Mouse (Mus musculus) myocyte (in vitro differentiated cells): ENCODE measurements around the gene Ror2. TPM values are rescaled to one million over a fixed set of nuclear protein-coding genes. Genes with fewer than 3 reads are reported as not detected.

Experiments
- H3K27me3 ChIP-seq: one replicate; pipeline ENCODE4 v1.6.1; 2011; ENCODE audit not compliant: control insufficient read depth, insufficient read depth, insufficient read length
- H3K36me3 ChIP-seq: one replicate; pipeline ENCODE4 v1.6.1; 2011; ENCODE audit not compliant: control insufficient read depth, insufficient read depth
- H3K4me2 ChIP-seq: one replicate; pipeline ENCODE4 v1.6.1; 2011; ENCODE audit warnings: low read depth, control low read depth
- H3K4me3 ChIP-seq: one replicate; pipeline ENCODE4 v1.5.1; 2011; ENCODE audit warnings: mild to moderate bottlenecking, control low read depth, moderate library complexity
- H3K79me2 ChIP-seq: one replicate; pipeline ENCODE4 v1.6.1; 2011; ENCODE audit not compliant: control insufficient read depth, insufficient read depth
- H3ac ChIP-seq: one replicate; pipeline ENCODE4 v1.6.1; 2011; ENCODE audit not compliant: control insufficient read depth, insufficient read length
- CEBPB ChIP-seq: IDR thresholded peaks from 2 replicates; pipeline ENCODE4 v1.6.1; 2011; ENCODE audit warnings: mild to moderate bottlenecking, moderate library complexity; ENCODE audit not compliant: poor library complexity, insufficient read depth, severe bottlenecking
- E2F4 ChIP-seq: IDR thresholded peaks from one replicate; pipeline ENCODE4 v1.6.1; 2011; ENCODE audit warnings: mild to moderate bottlenecking, control low read depth, moderate library complexity; ENCODE audit not compliant: insufficient read depth
- MAX ChIP-seq: IDR thresholded peaks from one replicate; pipeline ENCODE4 v1.6.1; 2011; ENCODE audit warnings: low read depth, mild to moderate bottlenecking, control low read depth
- MYOD1 ChIP-seq, 3 experiments: IDR thresholded peaks; one replicate each; pipeline ENCODE4 v1.6.1; 2011; ENCODE audit warnings: control low read depth in 2 of 3, low read depth in 2 of 3, mild to moderate bottlenecking in 2 of 3, moderate library complexity in 1 of 3; ENCODE audit not compliant: insufficient read length in 2 of 3, control insufficient read depth in 1 of 3
- MYOG ChIP-seq, 3 experiments: IDR thresholded peaks; one replicate each; pipeline ENCODE4 v1.6.1; 2011; ENCODE audit warnings: control low read depth in 2 of 3, low read depth in 2 of 3, mild to moderate bottlenecking in 2 of 3; ENCODE audit not compliant: insufficient read length in 2 of 3, control insufficient read depth in 1 of 3, insufficient read depth in 1 of 3
- POLR2A ChIP-seq: IDR thresholded peaks from one replicate; pipeline ENCODE4 v1.6.1; 2011; ENCODE audit warnings: low read depth, mild to moderate bottlenecking, control low read depth, moderate library complexity; ENCODE audit not compliant: insufficient read length
- POLR2AphosphoS2 ChIP-seq: IDR thresholded peaks from one replicate; pipeline ENCODE4 v1.6.1; 2011; ENCODE audit warnings: low read depth, control low read depth; ENCODE audit not compliant: insufficient read length
- REST ChIP-seq: IDR thresholded peaks from one replicate; pipeline ENCODE4 v1.6.1; 2011; ENCODE audit warnings: mild to moderate bottlenecking, control low read depth, moderate library complexity; ENCODE audit not compliant: insufficient read depth, insufficient read length
- SRF ChIP-seq: IDR thresholded peaks from one replicate; pipeline ENCODE4 v1.6.1; 2011; ENCODE audit warnings: low read depth; ENCODE audit not compliant: control insufficient read depth, insufficient read length
- TCF12 ChIP-seq: IDR thresholded peaks from one replicate; pipeline ENCODE4 v1.6.1; 2011; ENCODE audit warnings: mild to moderate bottlenecking, control low read depth; ENCODE audit not compliant: poor library complexity, insufficient read depth, severe bottlenecking
- TCF3 ChIP-seq: IDR thresholded peaks from one replicate; pipeline ENCODE4 v1.6.1; 2011; ENCODE audit warnings: low read depth, control low read depth; ENCODE audit not compliant: insufficient read length
- USF1 ChIP-seq: IDR thresholded peaks from one replicate; pipeline ENCODE4 v1.6.1; 2011; ENCODE audit warnings: low read depth, mild to moderate bottlenecking, control low read depth, moderate library complexity
- polyA plus RNA-seq: library from polyadenylated mRNA; unstranded; fragments of >200 nt; fragmentation: generic; extraction: Trizol; gene quantifications from one replicate; pipeline ENCODE4 v1.2.1, GENCODE M21; 2012; ENCODE audit warnings: missing spikeins

Gene Ror2
- polyA plus RNA-seq, 1 experiment: 0.12 TPM

GRCm38 (mm10) chr13:53217396-53217975 lies 68.4 kb downstream of the Ror2 start:
- H3K4me2 ChIP-seq: no peak overlapping the region
- no peak overlapping the region for H3K4me3 ChIP-seq
- no peaks in the 10 kb centered on the region for H3K36me3 ChIP-seq
- H3K27me3 ChIP-seq: peaks cover 15% of the 10 kb centered on the region
- no peaks in the 10 kb centered on the region for H3K79me2 ChIP-seq
- no peak overlapping the region for H3ac ChIP-seq
- no peak for TF ChIP-seq MYOG (IDR thresholded peaks at IDR 0.05; ENCODE audit: control insufficient read depth in 1 of 3, insufficient read depth in 1 of 3, insufficient read length in 2 of 3, low read depth in 2 of 3)
- TF ChIP-seq POLR2A: no peak
- TF ChIP-seq MYOD1 (IDR thresholded peaks at IDR 0.05; ENCODE audit: control insufficient read depth in 1 of 3, insufficient read length in 2 of 3, low read depth in 2 of 3): no peak
- TF ChIP-seq TCF3: no peak
- TF ChIP-seq E2F4: no peak
- no peak for TF ChIP-seq POLR2AphosphoS2
- no peak for TF ChIP-seq TCF12
- no peak for TF ChIP-seq CEBPB
- no peak for TF ChIP-seq REST
- no peak for TF ChIP-seq MAX
- TF ChIP-seq SRF: no peak
- TF ChIP-seq USF1: no peak

GRCm38 (mm10) chr13:53211971-53212733 lies 73.8 kb downstream of the Ror2 start:
- Histone ChIP-seq H3K36me3 (no peaks in the 10 kb centered on the region), H3ac (no peak overlapping the region), H3K4me2 (no peak overlapping the region), H3K79me2 (no peaks in the 10 kb centered on the region), H3K4me3 (no peak overlapping the region), H3K27me3 (peaks cover 11% of the 10 kb centered on the region)
- no peak for TF ChIP-seq MAX
- TF ChIP-seq POLR2A: no peak
- TF ChIP-seq POLR2AphosphoS2: no peak
- no peak for TF ChIP-seq MYOD1 (IDR thresholded peaks at IDR 0.05; ENCODE audit: control insufficient read depth in 1 of 3, insufficient read length in 2 of 3, low read depth in 2 of 3)
- no peak for TF ChIP-seq MYOG (IDR thresholded peaks at IDR 0.05; ENCODE audit: control insufficient read depth in 1 of 3, insufficient read depth in 1 of 3, insufficient read length in 2 of 3, low read depth in 2 of 3)
- TF ChIP-seq REST: no peak
- no peak for TF ChIP-seq TCF12
- TF ChIP-seq E2F4: no peak
- no peak for TF ChIP-seq USF1
- no peak for TF ChIP-seq SRF
- no peak for TF ChIP-seq CEBPB
- no peak for TF ChIP-seq TCF3

- Histone ChIP-seq H3K4me3 (no peak overlapping the region), H3K79me2 (no peaks in the 10 kb centered on the region), H3ac (no peak overlapping the region), H3K36me3 (no peaks in the 10 kb centered on the region), H3K27me3 (peaks cover 6% of the 10 kb centered on the region), H3K4me2 (no peak overlapping the region)
- TF ChIP-seq TCF3: no peak
- TF ChIP-seq SRF: no peak
- no peak for TF ChIP-seq REST
- TF ChIP-seq CEBPB: no peak
- no peak for TF ChIP-seq POLR2AphosphoS2
- TF ChIP-seq USF1: no peak
- no peak for TF ChIP-seq MAX
- no peak for TF ChIP-seq E2F4
- no peak for TF ChIP-seq TCF12
- no peak for TF ChIP-seq MYOD1 (IDR thresholded peaks at IDR 0.05; ENCODE audit: control insufficient read depth in 1 of 3, insufficient read length in 2 of 3, low read depth in 2 of 3)
- TF ChIP-seq MYOG (IDR thresholded peaks at IDR 0.05; ENCODE audit: control insufficient read depth in 1 of 3, insufficient read depth in 1 of 3, insufficient read length in 2 of 3, low read depth in 2 of 3): no peak
- no peak for TF ChIP-seq POLR2A
These were observed 77.4 kb downstream of the Ror2 start for GRCm38 (mm10) chr13:53208556-53208955.

GRCm38 (mm10) chr13:53205128-53205911 lies 80.6 kb downstream of the Ror2 start:
- H3K4me2 ChIP-seq: no peak overlapping the region
- H3K36me3 ChIP-seq: no peaks in the 10 kb centered on the region
- H3ac ChIP-seq: no peak overlapping the region
- no peaks in the 10 kb centered on the region for H3K79me2 ChIP-seq
- H3K4me3 ChIP-seq: no peak overlapping the region
- peaks cover 13% of the 10 kb centered on the region for H3K27me3 ChIP-seq
- no peak for TF ChIP-seq POLR2A
